Mouse (Mus musculus): ENCODE measurements around the gene Fam169b. TPM values are rescaled to one million over a fixed set of nuclear protein-coding genes. Genes with fewer than 3 reads are reported as not detected.

The Fam169b gene
- polyA plus RNA-seq, 1 experiment from 2014 or later, result 1.6 TPM

GRCm38 (mm10) chr7:68365711-68366110 is 92.1 kb downstream of the Fam169b start:
- no peak for ATAC-seq (ENCODE audit: insufficient number of reproducible peaks, insufficient read depth, low FRiP score, low TSS enrichment, low read depth)
- WGBS, result 85% methylated on average over 9 of the region's 9 CpGs
- H3K9me3 ChIP-seq, result peaks cover 4% of the 10 kb centered on the region; the same call in 1 of the 2 replicates
- no peak overlapping the region for H3K9ac ChIP-seq (replicated peaks)
- H3K36me3 ChIP-seq, result no peaks in the 10 kb centered on the region
- H3K27me3 ChIP-seq, result peaks cover 1% of the 10 kb centered on the region; the same call in 1 of the 2 replicates
- H3K27ac ChIP-seq, result no peak overlapping the region
- H3K4me3 ChIP-seq (replicated peaks), result no peak overlapping the region
- no peak overlapping the region for H3K4me2 ChIP-seq
- H3K4me1 ChIP-seq (replicated peaks), result peaks cover 10% of the 10 kb centered on the region

- Histone ChIP-seq H3K9me3 (no peaks in the 10 kb centered on the region), H3K9ac (replicated peaks) (no peak overlapping the region), H3K36me3 (no peaks in the 10 kb centered on the region), H3K27me3 (peaks cover 32% of the 10 kb centered on the region), H3K4me3 (replicated peaks) (no peak overlapping the region), H3K4me1 (replicated peaks) (peaks cover 10% of the 10 kb centered on the region), H3K4me2 (no peak overlapping the region), H3K27ac (no peak overlapping the region)
- no peak for ATAC-seq (ENCODE audit: insufficient number of reproducible peaks, insufficient read depth, low FRiP score, low TSS enrichment, low read depth)
- WGBS, result 86% methylated on average over 12 of the region's 12 CpGs
Observed at GRCm38 (mm10) chr7:68368948-68369347, 95.3 kb downstream of the Fam169b start.

- no peak for ATAC-seq (ENCODE audit: insufficient number of reproducible peaks, insufficient read depth, low FRiP score, low TSS enrichment, low read depth)
- Histone ChIP-seq H3K4me3 (replicated peaks) (peak overlapping the region; percentile 35), H3K27me3 (peaks cover 32% of the 10 kb centered on the region), H3K4me1 (replicated peaks) (peaks cover 10% of the 10 kb centered on the region), H3K36me3 (no peaks in the 10 kb centered on the region), H3K27ac (no peak overlapping the region), H3K9ac (replicated peaks) (no peak overlapping the region), H3K4me2 (peak overlapping the region; percentile 59), H3K9me3 (no peaks in the 10 kb centered on the region)
- 3% methylated on average over 12 of the region's 13 CpGs for WGBS
Observed at GRCm38 (mm10) chr7:68369694-68370093, 96.1 kb downstream of the Fam169b start.

GRCm38 (mm10) chr7:68374109-68374857 is 100.6 kb downstream of the Fam169b start:
- peaks cover 24% of the 10 kb centered on the region for H3K4me1 ChIP-seq (replicated peaks)
- peak overlapping the region; percentile 44 for H3K4me2 ChIP-seq
- H3K9ac ChIP-seq (replicated peaks), result no peak overlapping the region
- no peak overlapping the region for H3K27ac ChIP-seq
- 0 out of 2 replicates have a peak, but pooled peaks have one; percentile 28 for ATAC-seq (ENCODE audit: insufficient number of reproducible peaks, insufficient read depth, low FRiP score, low TSS enrichment, low read depth)
- 17% methylated on average over 16 of the region's 16 CpGs for WGBS
- no peaks in the 10 kb centered on the region for H3K9me3 ChIP-seq
- H3K4me3 ChIP-seq (replicated peaks), result no peak overlapping the region
- no peaks in the 10 kb centered on the region for H3K36me3 ChIP-seq
- H3K27me3 ChIP-seq, result peaks cover 53% of the 10 kb centered on the region

GRCm38 (mm10) chr7:68382187-68382586 is 108.5 kb downstream of the Fam169b start:
- no peak for ATAC-seq (ENCODE audit: insufficient number of reproducible peaks, insufficient read depth, low FRiP score, low TSS enrichment, low read depth)
- Histone ChIP-seq H3K27ac (peak overlapping the region; percentile 66; the same call in 1 of the 2 replicates), H3K4me2 (peak overlapping the region; percentile 13; the same call in 1 of the 2 replicates), H3K9ac (replicated peaks) (no peak overlapping the region), H3K9me3 (no peaks in the 10 kb centered on the region), H3K4me1 (replicated peaks) (peaks cover 24% of the 10 kb centered on the region), H3K36me3 (no peaks in the 10 kb centered on the region), H3K4me3 (replicated peaks) (no peak overlapping the region), H3K27me3 (peaks cover 23% of the 10 kb centered on the region)
- 30% methylated on average over 9 of the region's 9 CpGs for WGBS

GRCm38 (mm10) chr7:68386767-68387166 is 113.1 kb downstream of the Fam169b start:
- H3K4me1 ChIP-seq (replicated peaks), result peaks cover 5% of the 10 kb centered on the region
- H3K4me2 ChIP-seq, result no peak overlapping the region
- 82% methylated on average over 3 of the region's 3 CpGs for WGBS
- no peaks in the 10 kb centered on the region for H3K9me3 ChIP-seq
- H3K27me3 ChIP-seq, result peaks cover 9% of the 10 kb centered on the region
- ATAC-seq (ENCODE audit: insufficient number of reproducible peaks, insufficient read depth, low FRiP score, low TSS enrichment, low read depth), result no peak
- no peak overlapping the region for H3K4me3 ChIP-seq (replicated peaks)
- no peak overlapping the region for H3K9ac ChIP-seq (replicated peaks)
- no peak overlapping the region for H3K27ac ChIP-seq
- no peaks in the 10 kb centered on the region for H3K36me3 ChIP-seq

- H3K9ac ChIP-seq (replicated peaks), result no peak overlapping the region
- no peak overlapping the region for H3K4me2 ChIP-seq
- no peak for ATAC-seq (ENCODE audit: insufficient number of reproducible peaks, insufficient read depth, low FRiP score, low TSS enrichment, low read depth)
- H3K9me3 ChIP-seq, result peaks cover 6% of the 10 kb centered on the region; the same call in 1 of the 2 replicates
- WGBS, result 50% methylated on average over 6 of the region's 6 CpGs
- H3K4me3 ChIP-seq (replicated peaks), result no peak overlapping the region
- no peak overlapping the region for H3K27ac ChIP-seq
- H3K36me3 ChIP-seq, result no peaks in the 10 kb centered on the region
- no peaks in the 10 kb centered on the region for H3K4me1 ChIP-seq (replicated peaks)
- no peaks in the 10 kb centered on the region for H3K27me3 ChIP-seq
Observed at GRCm38 (mm10) chr7:68395707-68396333, 122.2 kb downstream of the Fam169b start.

GRCm38 (mm10) chr7:68400516-68400915 is 126.9 kb downstream of the Fam169b start:
- no peak for ATAC-seq (ENCODE audit: insufficient number of reproducible peaks, insufficient read depth, low FRiP score, low TSS enrichment, low read depth)
- H3K9me3 ChIP-seq, result no peaks in the 10 kb centered on the region
- WGBS, result 84% methylated on average over 7 of the region's 7 CpGs
- H3K9ac ChIP-seq (replicated peaks), result no peak overlapping the region
- H3K4me1 ChIP-seq (replicated peaks), result 0 out of 2 replicates have a peak, but pooled peaks cover 2% of the 10 kb centered on the region
- H3K4me3 ChIP-seq (replicated peaks), result no peak overlapping the region
- no peak overlapping the region for H3K27ac ChIP-seq
- no peaks in the 10 kb centered on the region for H3K36me3 ChIP-seq
- peaks cover 6% of the 10 kb centered on the region; the same call in 1 of the 2 replicates for H3K27me3 ChIP-seq
- H3K4me2 ChIP-seq, result no peak overlapping the region

- Histone ChIP-seq H3K4me2 (no peak overlapping the region), H3K36me3 (no peaks in the 10 kb centered on the region), H3K9me3 (no peaks in the 10 kb centered on the region), H3K9ac (replicated peaks) (no peak overlapping the region), H3K4me1 (replicated peaks) (peaks cover 18% of the 10 kb centered on the region), H3K27me3 (peaks cover 34% of the 10 kb centered on the region), H3K4me3 (replicated peaks) (no peak overlapping the region), H3K27ac (no peak overlapping the region)
- WGBS, result 67% methylated on average over 5 of the region's 5 CpGs
- no peak for ATAC-seq (ENCODE audit: insufficient number of reproducible peaks, insufficient read depth, low FRiP score, low TSS enrichment, low read depth)
Observed at GRCm38 (mm10) chr7:68408611-68409010, 135.0 kb downstream of the Fam169b start.

Data from limb, embryonic 12.5 days (tissue).